Mouse (Mus musculus): Measurements from ENCODE around the gene Itpripl1. TPM values are rescaled to one million over a fixed set of nuclear protein-coding genes. Genes with fewer than 3 reads are reported as not detected.
"Not testable (repeated sequence)": the region's sequence is repeated elsewhere in the genome, so short reads cannot be mapped to it uniquely, and the experiment has no call there.

Itpripl1 gene
- polyA plus RNA-seq, 1 experiment from 2014 or later, result 14.3 TPM

DNA sequence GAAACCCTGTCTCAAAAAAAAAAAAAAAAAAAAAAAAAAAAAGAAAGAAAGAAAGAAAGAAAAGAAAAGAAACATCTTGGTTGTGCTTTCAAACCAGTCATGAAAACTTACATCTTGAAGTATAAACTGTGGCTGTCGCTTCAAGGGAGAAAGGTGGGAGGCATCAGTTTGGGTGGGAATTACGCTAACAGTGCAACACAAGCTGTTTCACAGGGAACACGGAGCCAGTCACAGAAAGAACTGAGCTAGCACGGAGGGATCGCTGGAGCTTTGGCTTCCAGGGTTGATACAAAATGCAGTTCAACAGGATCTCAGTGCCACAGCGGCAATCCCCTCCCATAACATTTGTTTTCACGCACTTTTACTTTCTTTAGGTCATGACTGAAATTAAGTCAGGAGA is 3.2 kb downstream of the Itpripl1 start:
- peaks cover 8% of the 10 kb centered on the region for H3K36me3 ChIP-seq (ENCODE audit: control insufficient read depth, insufficient read depth)
- no peak overlapping the region for H3K27ac ChIP-seq (ENCODE audit: low read length)
- peaks cover 28% of the 10 kb centered on the region for H3K4me1 ChIP-seq (ENCODE audit: control insufficient read depth, insufficient read depth, low read length)
- no peaks in the 10 kb centered on the region for H3K27me3 ChIP-seq (ENCODE audit: control insufficient read depth, insufficient read depth, low read length)
- no peak for ATAC-seq (replicated peaks; ENCODE audit: extremely low read depth, insufficient read depth, low FRiP score)
- no peak overlapping the region for H3K4me3 ChIP-seq (ENCODE audit: low read length)
- peaks cover 3% of the 10 kb centered on the region for H3K9me3 ChIP-seq (replicated peaks; ENCODE audit: control insufficient read depth, low read length)
- no peak overlapping the region for H3K9ac ChIP-seq (ENCODE audit: low read length)
- 92% methylated on average over 7 of the region's 7 CpGs for WGBS
- H3K4me2 ChIP-seq (ENCODE audit: low read depth, low read length), result no peak overlapping the region

DNA sequence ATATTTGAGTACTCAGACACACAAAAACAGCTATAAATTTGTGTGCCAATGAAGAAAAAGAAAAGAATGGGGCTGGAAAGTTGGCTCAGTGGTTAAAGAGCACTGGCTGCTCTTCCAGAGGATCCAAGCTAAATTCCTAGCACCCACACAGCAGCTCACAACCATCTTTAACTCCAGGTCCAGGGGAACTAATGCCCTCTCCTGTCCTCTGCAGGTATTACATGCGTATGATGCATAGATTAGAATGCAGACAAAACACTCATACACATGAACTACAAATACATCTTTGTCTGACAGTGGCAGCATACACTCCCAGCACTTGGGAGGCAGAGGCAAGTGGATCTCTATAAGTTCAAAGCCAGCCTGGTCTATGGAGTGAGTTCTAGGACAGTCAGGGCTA is 3.6 kb downstream of the Itpripl1 start:
- ATAC-seq (replicated peaks; ENCODE audit: extremely low read depth, insufficient read depth, low FRiP score), result no peak
- Histone ChIP-seq H3K27ac (ENCODE audit: low read length) (no peak overlapping the region), H3K9ac (ENCODE audit: low read length) (no peak overlapping the region), H3K9me3 (replicated peaks; ENCODE audit: control insufficient read depth, low read length) (peaks cover 3% of the 10 kb centered on the region), H3K4me2 (ENCODE audit: low read depth, low read length) (no peak overlapping the region), H3K36me3 (ENCODE audit: control insufficient read depth, insufficient read depth) (peaks cover 8% of the 10 kb centered on the region), H3K27me3 (ENCODE audit: control insufficient read depth, insufficient read depth, low read length) (no peaks in the 10 kb centered on the region), H3K4me1 (ENCODE audit: control insufficient read depth, insufficient read depth, low read length) (peaks cover 28% of the 10 kb centered on the region), H3K4me3 (ENCODE audit: low read length) (no peak overlapping the region)
- 97% methylated on average over 1 of the region's 1 CpGs for WGBS

DNA sequence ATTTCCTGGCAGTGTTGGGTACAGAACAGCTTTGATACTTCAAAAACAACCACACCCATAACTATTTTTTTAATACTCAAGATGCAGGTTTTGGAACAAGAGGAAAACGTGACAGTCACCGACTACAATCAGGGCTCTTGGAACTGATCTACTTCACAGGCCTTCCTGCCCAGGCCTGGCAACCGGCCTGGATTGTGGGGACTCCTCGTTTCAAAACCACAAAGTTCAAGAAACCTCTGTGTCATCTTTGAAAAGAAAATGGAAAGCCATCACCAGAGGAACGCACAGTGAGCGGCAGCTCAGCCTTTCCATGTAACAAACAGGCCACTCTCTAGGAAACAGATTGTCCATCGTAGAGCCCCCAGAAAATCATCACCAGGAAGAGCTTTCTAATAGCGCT is 4.1 kb downstream of the Itpripl1 start:
- peaks cover 3% of the 10 kb centered on the region for H3K9me3 ChIP-seq (replicated peaks; ENCODE audit: control insufficient read depth, low read length)
- 85% methylated on average over 8 of the region's 8 CpGs for WGBS
- peaks cover 8% of the 10 kb centered on the region for H3K36me3 ChIP-seq (ENCODE audit: control insufficient read depth, insufficient read depth)
- no peak overlapping the region for H3K27ac ChIP-seq (ENCODE audit: low read length)
- H3K9ac ChIP-seq (ENCODE audit: low read length), result no peak overlapping the region
- no peak for ATAC-seq (replicated peaks; ENCODE audit: extremely low read depth, insufficient read depth, low FRiP score)
- no peak overlapping the region for H3K4me3 ChIP-seq (ENCODE audit: low read length)
- peaks cover 28% of the 10 kb centered on the region for H3K4me1 ChIP-seq (ENCODE audit: control insufficient read depth, insufficient read depth, low read length)
- H3K4me2 ChIP-seq (ENCODE audit: low read depth, low read length), result no peak overlapping the region
- H3K27me3 ChIP-seq (ENCODE audit: control insufficient read depth, insufficient read depth, low read length), result no peaks in the 10 kb centered on the region

DNA sequence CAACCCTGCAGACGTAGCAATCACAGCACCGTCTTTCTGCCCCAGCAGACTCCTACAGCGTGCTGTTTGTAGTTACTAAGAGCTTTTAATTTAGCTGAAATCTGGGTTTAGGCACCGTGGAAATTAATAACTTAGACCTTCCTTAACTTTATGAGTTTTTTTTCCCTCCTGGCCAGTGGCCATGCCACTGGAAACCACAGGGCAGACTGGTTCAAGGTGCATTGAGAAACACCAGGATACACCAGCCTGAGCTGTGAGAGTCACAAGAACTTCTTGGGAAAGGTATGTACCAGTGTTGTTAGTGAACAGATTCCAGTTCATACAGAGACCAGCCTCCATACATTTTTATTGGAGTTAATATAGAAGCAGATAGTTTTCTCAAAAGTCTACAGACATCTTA is 4.8 kb downstream of the Itpripl1 start:
- H3K27me3 ChIP-seq (ENCODE audit: control insufficient read depth, insufficient read depth, low read length), result no peaks in the 10 kb centered on the region
- no peak overlapping the region for H3K27ac ChIP-seq (ENCODE audit: low read length)
- ATAC-seq (replicated peaks; ENCODE audit: extremely low read depth, insufficient read depth, low FRiP score), result no peak
- peaks cover 8% of the 10 kb centered on the region for H3K36me3 ChIP-seq (ENCODE audit: control insufficient read depth, insufficient read depth)
- H3K4me2 ChIP-seq (ENCODE audit: low read depth, low read length), result no peak overlapping the region
- H3K4me3 ChIP-seq (ENCODE audit: low read length), result no peak overlapping the region
- H3K4me1 ChIP-seq (ENCODE audit: control insufficient read depth, insufficient read depth, low read length), result peaks cover 28% of the 10 kb centered on the region
- 77% methylated on average over 4 of the region's 4 CpGs for WGBS
- peaks cover 3% of the 10 kb centered on the region for H3K9me3 ChIP-seq (replicated peaks; ENCODE audit: control insufficient read depth, low read length)
- H3K9ac ChIP-seq (ENCODE audit: low read length), result no peak overlapping the region

DNA sequence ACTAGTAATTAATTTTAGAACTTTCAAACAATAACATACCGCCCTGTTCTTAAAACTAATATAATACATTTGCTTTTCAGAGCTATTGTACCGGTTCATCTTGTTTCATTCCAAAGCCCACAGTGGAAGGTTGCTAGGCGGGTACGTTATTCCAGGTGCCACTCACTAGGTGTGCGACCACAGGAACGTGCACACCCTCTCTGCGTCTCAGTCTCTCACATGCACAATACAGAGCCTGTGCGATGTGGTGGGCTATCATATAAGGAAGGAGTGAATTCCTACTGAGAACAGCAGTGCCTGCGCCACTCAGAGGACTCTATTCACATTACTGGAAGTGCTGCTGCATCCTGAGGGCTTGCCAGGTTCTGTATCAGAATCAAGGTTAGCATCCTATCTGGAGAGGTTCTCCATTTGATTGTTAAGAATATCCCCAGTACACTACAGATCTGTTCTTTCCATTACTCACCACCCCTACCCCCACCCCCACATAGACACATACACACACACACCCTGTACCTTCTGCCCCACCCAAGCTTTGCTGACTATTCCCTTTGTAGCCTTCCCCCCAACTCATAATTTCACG is 5.3 kb downstream of the Itpripl1 start:
- no peak overlapping the region for H3K4me2 ChIP-seq (ENCODE audit: low read depth, low read length)
- H3K9me3 ChIP-seq (replicated peaks; ENCODE audit: control insufficient read depth, low read length), result peaks cover 3% of the 10 kb centered on the region
- no peak for ATAC-seq (replicated peaks; ENCODE audit: extremely low read depth, insufficient read depth, low FRiP score)
- H3K4me3 ChIP-seq (ENCODE audit: low read length), result no peak overlapping the region
- no peak overlapping the region for H3K27ac ChIP-seq (ENCODE audit: low read length)
- no peaks in the 10 kb centered on the region for H3K27me3 ChIP-seq (ENCODE audit: control insufficient read depth, insufficient read depth, low read length)
- 79% methylated on average over 10 of the region's 10 CpGs for WGBS
- peaks cover 8% of the 10 kb centered on the region for H3K36me3 ChIP-seq (ENCODE audit: control insufficient read depth, insufficient read depth)
- no peak overlapping the region for H3K9ac ChIP-seq (ENCODE audit: low read length)
- peaks cover 32% of the 10 kb centered on the region for H3K4me1 ChIP-seq (ENCODE audit: control insufficient read depth, insufficient read depth, low read length)

DNA sequence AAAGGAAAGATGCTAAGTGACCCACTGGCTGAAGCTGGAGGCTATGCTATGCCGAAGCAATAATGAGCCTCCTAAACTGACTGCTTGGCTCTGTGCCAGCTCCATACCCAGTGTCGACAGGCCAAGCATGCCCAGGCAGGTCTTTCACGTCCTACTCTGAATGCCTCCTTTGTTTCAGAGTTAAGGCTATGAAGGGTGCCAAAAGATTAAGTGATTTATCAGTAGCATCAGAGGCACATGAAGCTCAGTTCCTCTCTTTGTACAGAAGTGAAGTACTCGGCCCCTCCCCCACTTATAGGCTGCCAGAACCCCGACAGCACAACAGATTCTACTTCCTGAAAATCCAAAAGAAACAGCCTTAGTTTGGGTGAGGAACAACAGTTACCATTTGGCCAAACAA is 6.3 kb downstream of the Itpripl1 start:
- Histone ChIP-seq H3K27me3 (ENCODE audit: control insufficient read depth, insufficient read depth, low read length) (no peaks in the 10 kb centered on the region), H3K9ac (ENCODE audit: low read length) (0 out of 2 replicates have a peak overlapping the region, but pooled peaks have one; percentile 21), H3K27ac (ENCODE audit: low read length) (peak overlapping the region; percentile 64), H3K36me3 (ENCODE audit: control insufficient read depth, insufficient read depth) (peaks cover 8% of the 10 kb centered on the region), H3K4me3 (ENCODE audit: low read length) (no peak overlapping the region), H3K9me3 (replicated peaks; ENCODE audit: control insufficient read depth, low read length) (peaks cover 3% of the 10 kb centered on the region), H3K4me1 (ENCODE audit: control insufficient read depth, insufficient read depth, low read length) (peaks cover 33% of the 10 kb centered on the region), H3K4me2 (ENCODE audit: low read depth, low read length) (peak overlapping the region; percentile 46)
- 2% methylated on average over 5 of the region's 5 CpGs for WGBS
- ATAC-seq (replicated peaks; ENCODE audit: extremely low read depth, insufficient read depth, low FRiP score), result peak; percentile 42

DNA sequence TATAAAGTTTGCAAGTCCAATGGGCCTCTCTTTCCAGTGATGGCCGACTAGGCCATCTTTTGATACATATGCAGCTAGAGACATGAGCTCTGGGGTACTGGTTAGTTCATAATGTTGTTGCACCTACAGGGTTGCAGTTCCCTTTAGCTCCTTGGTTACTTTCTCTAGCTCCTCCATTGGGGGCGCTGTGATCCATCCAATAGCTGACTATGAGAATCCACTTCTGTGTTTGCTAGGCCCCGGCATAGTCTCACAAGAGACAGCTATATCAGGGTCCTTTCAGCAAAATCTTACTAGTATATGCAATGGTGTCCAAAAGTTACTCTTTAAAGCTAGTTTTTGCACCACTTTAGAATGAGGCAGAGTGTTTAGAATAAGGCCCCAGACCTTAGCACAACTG is 8.0 kb downstream of the Itpripl1 start:
- H3K27me3 ChIP-seq (ENCODE audit: control insufficient read depth, insufficient read depth, low read length); H3K27ac ChIP-seq (ENCODE audit: low read length); H3K36me3 ChIP-seq (ENCODE audit: control insufficient read depth, insufficient read depth); H3K9ac ChIP-seq (ENCODE audit: low read length); H3K4me3 ChIP-seq (ENCODE audit: low read length); ATAC-seq (replicated peaks; ENCODE audit: extremely low read depth, insufficient read depth, low FRiP score); H3K4me2 ChIP-seq (ENCODE audit: low read depth, low read length); H3K9me3 ChIP-seq (replicated peaks; ENCODE audit: control insufficient read depth, low read length): not testable (repeated sequence)
- peaks cover 41% of the 10 kb centered on the region for H3K4me1 ChIP-seq (ENCODE audit: control insufficient read depth, insufficient read depth, low read length)
- WGBS, result 36% methylated on average over 2 of the region's 3 CpGs

DNA sequence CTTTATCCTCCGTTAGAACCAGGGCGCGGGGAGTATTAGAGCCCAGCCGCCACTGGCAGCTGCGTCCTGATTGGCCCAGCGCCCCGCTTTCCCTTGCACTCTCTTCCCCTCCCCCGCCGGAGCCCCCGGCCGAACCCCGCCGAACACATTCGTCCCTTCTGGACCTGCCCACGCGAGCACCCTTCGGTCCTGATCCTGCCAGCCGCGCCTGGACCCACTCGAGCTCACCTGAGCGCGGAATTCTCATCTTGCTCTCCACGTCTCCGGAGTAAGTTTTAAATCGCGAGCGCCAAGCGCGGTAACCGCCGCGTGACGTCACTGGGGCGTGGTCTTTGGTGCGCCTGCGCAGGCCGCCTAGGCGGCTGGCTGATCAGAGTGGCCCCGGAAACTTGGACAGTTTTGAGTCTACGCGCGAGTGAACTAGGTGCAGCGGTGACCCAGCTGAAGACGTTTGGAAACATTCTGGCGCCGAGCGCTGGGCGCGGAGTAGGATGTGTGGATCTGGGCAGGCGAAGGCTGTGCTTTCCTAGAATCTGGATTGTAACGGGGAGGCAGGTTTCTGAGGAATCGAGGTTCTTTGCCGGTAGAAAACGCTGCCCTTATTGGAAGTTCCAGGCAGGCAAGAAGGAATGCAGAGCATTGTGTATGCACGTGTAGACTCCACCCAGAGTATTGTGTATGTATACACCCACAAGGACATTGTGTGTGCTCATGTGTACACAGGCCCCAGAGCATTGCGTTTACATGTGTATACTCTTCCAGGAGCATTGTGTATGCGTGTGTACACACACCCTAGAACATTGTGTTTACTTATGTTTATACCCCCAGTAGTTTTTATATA is 9.4 kb downstream of the Itpripl1 start, which contains the start of gene Ncaph:
Ncaph (minus strand) TSS at position 334 of the 841 bp plus-strand sequence.
- H3K4me3 ChIP-seq (ENCODE audit: low read length), result peak within 1 kb of the TSS; percentile 95
- peaks cover 46% of the 10 kb centered on the region for H3K4me1 ChIP-seq (ENCODE audit: control insufficient read depth, insufficient read depth, low read length)
- H3K9me3 ChIP-seq (replicated peaks; ENCODE audit: control insufficient read depth, low read length), result no peaks in the 10 kb centered on the region
- H3K4me2 ChIP-seq (ENCODE audit: low read depth, low read length), result peak within 1 kb of the TSS; percentile 91
- H3K27me3 ChIP-seq (ENCODE audit: control insufficient read depth, insufficient read depth, low read length), result no peaks in the 10 kb centered on the region
- no peaks in the 10 kb centered on the region for H3K36me3 ChIP-seq (ENCODE audit: control insufficient read depth, insufficient read depth)
- peak; percentile 94 for ATAC-seq (replicated peaks; ENCODE audit: extremely low read depth, insufficient read depth, low FRiP score)
- WGBS, result 1% methylated on average over 57 of the region's 57 CpGs
- peak within 1 kb of the TSS; percentile 90 for H3K27ac ChIP-seq (ENCODE audit: low read length)
- H3K9ac ChIP-seq (ENCODE audit: low read length), result peak within 1 kb of the TSS; percentile 79

DNA sequence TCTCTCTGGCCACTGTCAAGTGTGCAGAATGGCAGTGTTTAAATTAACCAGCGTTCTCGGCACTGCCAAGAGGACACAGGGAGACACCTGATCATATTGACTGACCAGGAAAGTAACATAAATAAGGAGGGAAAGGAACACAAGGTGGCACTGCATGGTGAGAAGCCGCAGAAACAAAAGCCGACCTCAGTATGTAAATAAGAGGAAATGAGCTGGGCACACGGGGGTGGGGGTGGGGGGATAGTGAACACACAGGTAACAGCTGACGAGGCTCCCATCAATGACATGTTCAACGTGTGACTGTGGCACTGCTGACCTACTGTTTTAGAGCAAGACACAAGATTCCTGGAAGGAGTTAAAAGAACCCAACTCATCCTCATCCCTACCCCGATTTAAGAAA is 11.9 kb downstream of the Itpripl1 start:
- Histone ChIP-seq H3K27ac (ENCODE audit: low read length) (no peak overlapping the region), H3K9ac (ENCODE audit: low read length) (no peak overlapping the region; the same call in 1 of the 2 replicates), H3K9me3 (replicated peaks; ENCODE audit: control insufficient read depth, low read length) (no peaks in the 10 kb centered on the region), H3K36me3 (ENCODE audit: control insufficient read depth, insufficient read depth) (0 out of 2 replicates have a peak, but pooled peaks cover 3% of the 10 kb centered on the region), H3K4me2 (ENCODE audit: low read depth, low read length) (no peak overlapping the region), H3K4me3 (ENCODE audit: low read length) (no peak overlapping the region), H3K27me3 (ENCODE audit: control insufficient read depth, insufficient read depth, low read length) (no peaks in the 10 kb centered on the region), H3K4me1 (ENCODE audit: control insufficient read depth, insufficient read depth, low read length) (peaks cover 28% of the 10 kb centered on the region)
- no peak for ATAC-seq (replicated peaks; ENCODE audit: extremely low read depth, insufficient read depth, low FRiP score)
- 64% methylated on average over 8 of the region's 8 CpGs for WGBS
